Mouse (Mus musculus) midbrain, embryonic 16.5 days (tissue): ENCODE measurements around the gene Cdkl3. TPM values are rescaled to one million over a fixed set of nuclear protein-coding genes. Genes with fewer than 3 reads are reported as not detected.

ENCODE experiments used
- ATAC-seq: fragments of 200-750 bp; cut with Nextera tagmentation; 2 replicates; pipeline ENCODE4 v1.8.0; 2017; ENCODE audit warnings: moderate TSS enrichment
- H3K27ac ChIP-seq: fragments of 300-500 bp; sonication (generic); 2 replicates; pipeline ENCODE4 v1.5.1; 2014; ENCODE audit warnings: mild to moderate bottlenecking, low read length, mixed read lengths
- H3K27me3 ChIP-seq: fragments of 300-500 bp; sonication (generic); 2 replicates; pipeline ENCODE4 v1.6.1; 2014; ENCODE audit warnings: low read depth, low read length, mixed read lengths; ENCODE audit not compliant: control insufficient read depth, insufficient read depth
- H3K36me3 ChIP-seq: fragments of 300-500 bp; sonication (generic); 2 replicates; pipeline ENCODE4 v1.6.1; 2014; ENCODE audit warnings: mild to moderate bottlenecking, low read length, moderate library complexity, mixed read lengths; ENCODE audit not compliant: control insufficient read depth, insufficient read depth
- H3K4me1 ChIP-seq: fragments of 300-500 bp; sonication (generic); 2 replicates; pipeline ENCODE4 v1.6.1; 2014; ENCODE audit warnings: mild to moderate bottlenecking, low read length, mixed read lengths; ENCODE audit not compliant: control insufficient read depth, insufficient read depth
- H3K4me2 ChIP-seq: fragments of 300-500 bp; sonication (generic); 2 replicates; pipeline ENCODE4 v1.6.1; 2014; ENCODE audit warnings: mild to moderate bottlenecking, low read length, mixed read lengths
- H3K4me3 ChIP-seq: fragments of 300-500 bp; sonication (generic); 2 replicates; pipeline ENCODE4 v1.5.1; 2014; ENCODE audit warnings: low read depth, mild to moderate bottlenecking, low read length, moderate library complexity, mixed read lengths
- H3K9ac ChIP-seq: fragments of 300-500 bp; sonication (generic); 2 replicates; pipeline ENCODE4 v1.6.1; 2014; ENCODE audit warnings: low read depth, low read length, mixed read lengths
- H3K9me3 ChIP-seq: fragments of 300-500 bp; sonication (generic); replicated peaks from 2 replicates; pipeline ENCODE4 v1.6.1; 2014; ENCODE audit warnings: mild to moderate bottlenecking, low read length, mixed read lengths; ENCODE audit not compliant: control insufficient read depth, poor library complexity, severe bottlenecking
- WGBS: fragments of 180-500 bp; shearing (Covaris S2); extraction: QIAGEN DNeasy Blood & Tissue Kit; methylation state at CpG from one replicate; pipeline ENCODE4 v1.1.7; 2014; 5-methylcytosine and 5-hydroxymethylcytosine counted together
- polyA plus RNA-seq: library from polyadenylated mRNA; unstranded; fragments of >200 nt; fragmentation: Nextera tagmentation; extraction: Ambion mirVana; gene quantifications from 2 replicates; pipeline ENCODE4 v1.2.1, GENCODE M21; 2015

Cdkl3 gene
- polyA plus RNA-seq, 1 experiment from 2014 or later: 34.4 TPM

- Histone ChIP-seq H3K4me2 (no peak overlapping the region), H3K4me3 (no peak overlapping the region), H3K9me3 (no peaks in the 10 kb centered on the region), H3K4me1 (no peaks in the 10 kb centered on the region), H3K27me3 (no peaks in the 10 kb centered on the region), H3K27ac (no peak overlapping the region), H3K9ac (no peak overlapping the region), H3K36me3 (no peaks in the 10 kb centered on the region; the same call in 1 of the 2 replicates)
- WGBS: 47% methylated on average over 3 of the region's 3 CpGs
- no peak for ATAC-seq
Measured at GRCm38 (mm10) chr11:52037659-52038058, 33.6 kb downstream of the Cdkl3 start.

- H3K27ac ChIP-seq: no peak overlapping the region
- H3K4me3 ChIP-seq: no peak overlapping the region
- no peak overlapping the region for H3K9ac ChIP-seq
- H3K36me3 ChIP-seq: peaks cover 4% of the 10 kb centered on the region; the same call in 1 of the 2 replicates
- WGBS: 83% methylated on average over 3 of the region's 3 CpGs
- no peaks in the 10 kb centered on the region for H3K9me3 ChIP-seq
- no peak overlapping the region for H3K4me2 ChIP-seq
- H3K27me3 ChIP-seq: no peaks in the 10 kb centered on the region
- H3K4me1 ChIP-seq: no peaks in the 10 kb centered on the region
- ATAC-seq: no peak
Measured at GRCm38 (mm10) chr11:52043224-52043623, 39.2 kb downstream of the Cdkl3 start.

- Histone ChIP-seq H3K36me3 (peaks cover 4% of the 10 kb centered on the region; the same call in 1 of the 2 replicates), H3K27me3 (no peaks in the 10 kb centered on the region), H3K9me3 (no peaks in the 10 kb centered on the region), H3K9ac (no peak overlapping the region), H3K27ac (no peak overlapping the region), H3K4me1 (no peaks in the 10 kb centered on the region), H3K4me2 (no peak overlapping the region), H3K4me3 (no peak overlapping the region)
- ATAC-seq: no peak
Measured at GRCm38 (mm10) chr11:52044156-52044555, 40.1 kb downstream of the Cdkl3 start.

- Histone ChIP-seq H3K36me3 (0 out of 2 replicates have a peak, but pooled peaks cover 4% of the 10 kb centered on the region), H3K27ac (no peak overlapping the region), H3K9me3 (no peaks in the 10 kb centered on the region), H3K4me1 (no peaks in the 10 kb centered on the region), H3K4me2 (no peak overlapping the region), H3K9ac (no peak overlapping the region), H3K27me3 (no peaks in the 10 kb centered on the region), H3K4me3 (no peak overlapping the region)
- WGBS: 65% methylated on average over 4 of the region's 4 CpGs
- ATAC-seq: no peak
Measured at GRCm38 (mm10) chr11:52046446-52047165, 42.6 kb downstream of the Cdkl3 start.

- no peaks in the 10 kb centered on the region for H3K9me3 ChIP-seq
- no peaks in the 10 kb centered on the region for H3K36me3 ChIP-seq
- no peak overlapping the region for H3K9ac ChIP-seq
- 93% methylated on average over 6 of the region's 6 CpGs for WGBS
- no peaks in the 10 kb centered on the region for H3K27me3 ChIP-seq
- H3K4me3 ChIP-seq: no peak overlapping the region
- no peaks in the 10 kb centered on the region for H3K4me1 ChIP-seq
- ATAC-seq: no peak
- H3K4me2 ChIP-seq: no peak overlapping the region
- H3K27ac ChIP-seq: no peak overlapping the region
Measured at GRCm38 (mm10) chr11:52053371-52053770, 49.4 kb downstream of the Cdkl3 start.

GRCm38 (mm10) chr11:52054728-52055127, 50.7 kb downstream of the Cdkl3 start:
- no peaks in the 10 kb centered on the region for H3K9me3 ChIP-seq
- H3K9ac ChIP-seq: no peak overlapping the region
- H3K27ac ChIP-seq: no peak overlapping the region
- 86% methylated on average over 3 of the region's 3 CpGs for WGBS
- no peak for ATAC-seq
- H3K36me3 ChIP-seq: no peaks in the 10 kb centered on the region
- no peak overlapping the region for H3K4me2 ChIP-seq
- no peak overlapping the region for H3K4me3 ChIP-seq
- H3K27me3 ChIP-seq: no peaks in the 10 kb centered on the region
- no peaks in the 10 kb centered on the region for H3K4me1 ChIP-seq

GRCm38 (mm10) chr11:52056198-52056597, 52.2 kb downstream of the Cdkl3 start:
- H3K9me3 ChIP-seq: no peaks in the 10 kb centered on the region
- H3K4me1 ChIP-seq: no peaks in the 10 kb centered on the region
- no peaks in the 10 kb centered on the region for H3K36me3 ChIP-seq
- ATAC-seq: no peak
- no peaks in the 10 kb centered on the region for H3K27me3 ChIP-seq
- WGBS: 90% methylated on average over 5 of the region's 5 CpGs
- H3K27ac ChIP-seq: no peak overlapping the region
- H3K4me3 ChIP-seq: no peak overlapping the region
- H3K9ac ChIP-seq: no peak overlapping the region
- H3K4me2 ChIP-seq: no peak overlapping the region

- no peak overlapping the region for H3K27ac ChIP-seq
- no peak for ATAC-seq
- H3K36me3 ChIP-seq: no peaks in the 10 kb centered on the region
- H3K4me3 ChIP-seq: no peak overlapping the region
- no peak overlapping the region for H3K4me2 ChIP-seq
- H3K27me3 ChIP-seq: no peaks in the 10 kb centered on the region
- H3K9me3 ChIP-seq: no peaks in the 10 kb centered on the region
- no peak overlapping the region for H3K9ac ChIP-seq
- H3K4me1 ChIP-seq: no peaks in the 10 kb centered on the region
- WGBS: 84% methylated on average over 5 of the region's 5 CpGs
Measured at GRCm38 (mm10) chr11:52059001-52059400, 55.0 kb downstream of the Cdkl3 start.

- no peak overlapping the region for H3K4me2 ChIP-seq
- no peaks in the 10 kb centered on the region for H3K4me1 ChIP-seq
- WGBS: 94% methylated on average over 4 of the region's 4 CpGs
- no peaks in the 10 kb centered on the region for H3K36me3 ChIP-seq
- H3K9ac ChIP-seq: no peak overlapping the region
- H3K4me3 ChIP-seq: no peak overlapping the region
- no peaks in the 10 kb centered on the region for H3K9me3 ChIP-seq
- ATAC-seq: no peak
- no peak overlapping the region for H3K27ac ChIP-seq
- H3K27me3 ChIP-seq: no peaks in the 10 kb centered on the region
Measured at GRCm38 (mm10) chr11:52060315-52060714, 56.3 kb downstream of the Cdkl3 start.
